Mouse (Mus musculus) testis, adult 10 weeks (tissue): ENCODE measurements around the gene Spaca1. TPM values are rescaled to one million over a fixed set of nuclear protein-coding genes. Genes with fewer than 3 reads are reported as not detected.

Source experiments
- polyA plus RNA-seq: library from polyadenylated mRNA; stranded (reverse); fragments of 350-450 nt; fragmentation: Illumina TruSeq; extraction: RNeasy Lipid Tissue Mini Kit (QIAGEN cat#74804); gene quantifications from one replicate; pipeline ENCODE4 v1.2.3, GENCODE M21; 2014; ENCODE audit warnings: low read depth, low replicate concordance

Spaca1 gene
- polyA plus RNA-seq = 647 TPM

GRCm38 (mm10) chr4:34049571-34050255, at the start of gene Spaca1:
Gene Spaca1 (minus strand): TSS chr4:34050191.

Other genes starting within 250 kb of the Spaca1 start
- gene Cnr1, start 125.6 kb downstream of the Spaca1 start, polyA plus RNA-seq = 1.6 TPM